Mouse (Mus musculus) olfactory bulb, adult 2 months (tissue): Measurements from ENCODE around the gene Babam2.

Experiments
- CTCF ChIP-seq: fragments of 200-500 bp; IDR thresholded peaks from 2 replicates; pipeline ENCODE4 v1.5.1; 2012; ENCODE audit warnings: low read depth, mild to moderate bottlenecking, low read length, moderate library complexity; ENCODE audit not compliant: insufficient read depth
- POLR2A ChIP-seq: fragments of 200-500 bp; IDR thresholded peaks from 2 replicates; pipeline ENCODE4 v1.6.1; 2012; ENCODE audit warnings: mild to moderate bottlenecking, low read depth, low read length, moderate library complexity; ENCODE audit not compliant: insufficient read depth

- no peak for TF ChIP-seq POLR2A
- no peak for TF ChIP-seq CTCF
Measured at GRCm38 (mm10) chr5:32064341-32065105, 367.0 kb downstream of the Babam2 start.
